Mouse (Mus musculus) heart, postnatal 36 days (tissue): ENCODE measurements around the gene Pam16. TPM values are rescaled to one million over a fixed set of nuclear protein-coding genes. Genes with fewer than 3 reads are reported as not detected.

ENCODE experiments used
- DNase-seq, 2 experiments: peaks; one replicate each; pipeline ENCODE4 v3.0.0; 2021 to 2022
- intact Hi-C: fragments of 180-260 bp; cut with DNase I; formaldehyde crosslinking; loops from one replicate; pipeline ENCODE4 v1.15.1; 2025
- total RNA-seq, 2 experiments: library from RNA; stranded (reverse); gene quantifications; 2 replicates each; pipeline ENCODE4 v1.2.3; 2021

Pam16 gene
- total RNA-seq, 2 experiments from 2014 or later: 134 to 150 TPM

- peak; percentile 53 to 61 for DNase-seq
- intact Hi-C loops: no loop called here
Measured at GRCm38 (mm10) chr16:4647651-4648141, 22.9 kb upstream of the Pam16 start.

DNA sequence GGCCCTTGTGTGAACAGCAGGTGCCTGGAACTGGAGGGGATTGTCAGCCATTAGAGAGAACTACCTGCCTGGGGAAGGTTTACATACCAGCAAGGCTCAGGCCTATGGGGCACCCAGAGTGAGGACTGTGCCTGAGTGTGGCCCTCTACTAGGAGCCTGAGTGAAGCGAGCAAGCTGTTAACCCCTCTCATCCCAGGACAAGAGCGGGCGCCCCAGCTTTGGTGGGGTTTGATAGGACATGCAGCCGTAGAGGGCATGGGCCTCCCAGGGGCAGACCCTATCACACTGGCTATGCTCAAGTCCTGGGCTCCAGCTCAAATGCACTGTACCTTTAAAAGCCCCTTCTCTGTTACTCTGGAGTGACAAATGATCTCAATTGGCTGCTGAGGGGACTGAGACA is 22.0 kb upstream of the Pam16 start:
- no peak for DNase-seq
- intact Hi-C loops: no loop called here

DNA sequence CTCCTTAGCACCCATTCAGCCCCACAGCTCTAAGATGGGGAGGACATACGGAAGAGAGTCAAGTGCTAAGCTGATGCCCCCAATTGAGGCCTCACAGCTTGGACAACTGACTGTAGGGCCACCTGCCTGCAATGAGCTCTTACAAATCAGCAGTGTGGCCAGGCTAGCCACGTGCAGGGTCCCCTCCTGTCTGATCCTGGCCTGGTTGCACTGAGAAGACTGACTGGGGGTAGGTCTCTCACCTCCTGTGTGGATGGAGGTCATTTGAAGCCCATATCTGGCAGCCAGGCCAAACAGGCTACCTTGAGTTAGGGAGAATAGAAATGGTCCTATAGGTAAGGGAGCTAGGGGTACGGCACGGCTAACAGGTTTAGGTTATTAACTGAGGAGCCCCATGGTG is 21.1 kb upstream of the Pam16 start:
- intact Hi-C loops: no loop called here
- no peak for DNase-seq

DNA sequence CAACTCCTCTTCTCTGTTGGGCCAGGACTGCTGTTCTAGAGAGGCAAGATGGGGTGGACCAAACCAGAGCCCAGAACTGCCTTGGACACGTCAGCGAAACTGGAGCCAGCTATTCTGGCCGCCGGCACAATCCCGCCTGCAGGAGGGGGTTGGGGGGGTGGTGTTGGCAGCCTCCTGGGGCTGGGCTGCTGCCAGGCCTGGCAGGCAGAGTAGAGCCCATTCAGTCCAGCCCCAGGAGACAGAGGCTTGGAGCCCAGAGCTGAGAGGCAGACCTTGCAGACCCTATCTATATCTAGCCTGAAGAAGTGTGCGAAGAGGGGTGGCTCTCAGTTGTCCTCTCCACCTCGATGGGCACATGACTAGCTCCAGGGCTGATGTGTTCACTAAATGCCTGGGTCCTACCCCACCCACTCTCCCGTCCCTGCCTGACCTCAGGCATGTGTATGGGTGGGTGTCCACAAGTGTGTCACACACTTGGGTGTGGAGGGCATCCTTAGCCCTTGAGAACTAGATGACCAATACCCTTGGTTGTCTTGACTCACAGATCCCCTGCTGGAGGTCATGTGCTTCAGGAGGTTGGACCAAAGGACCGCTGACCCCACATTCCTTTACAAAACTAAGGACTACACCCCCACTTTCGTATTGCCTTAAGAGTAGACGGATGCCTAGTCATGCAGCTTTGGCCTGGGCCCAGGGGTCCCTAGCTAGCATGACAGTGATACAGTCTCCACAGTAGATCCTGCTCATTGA is 19.1 kb upstream of the Pam16 start:
- DNase-seq: peak; percentile 81 to 86
- intact Hi-C loops: no loop called here

- DNase-seq: no peak
- intact Hi-C loops: no loop called here
Measured at GRCm38 (mm10) chr16:4642937-4643336, 18.1 kb upstream of the Pam16 start.

GRCm38 (mm10) chr16:4642190-4642589 is 17.4 kb upstream of the Pam16 start:
- intact Hi-C loops: no loop called here
- peak; percentile 58 to 60 for DNase-seq

- intact Hi-C loops: loop anchor here (2.0 kb wide), 1 partner anchor 14 kb away; no protein-coding TSS in a partner anchor
- DNase-seq: peak; percentile 42 to 55
Measured at GRCm38 (mm10) chr16:4641119-4641838, 16.5 kb upstream of the Pam16 start.

GRCm38 (mm10) chr16:4640267-4641005 is 15.6 kb upstream of the Pam16 start:
- DNase-seq: no peak
- intact Hi-C loops: loop anchor here (2.0 kb wide), 1 partner anchor 14 kb away; no protein-coding TSS in a partner anchor

- DNase-seq: peak; percentile 85 to 86
- intact Hi-C loops: loop anchor here (2.0 kb wide), 1 partner anchor 15 kb away; no protein-coding TSS in a partner anchor
Measured at GRCm38 (mm10) chr16:4639831-4640237, 15.0 kb upstream of the Pam16 start, which contains the start of the genes Vasn and Dnaja3. Gene Vasn, plus strand, starts transcription at chr16:4639941. Gene Dnaja3, plus strand, starts transcription at chr16:4639989.

GRCm38 (mm10) chr16:4638891-4639390 is 14.2 kb upstream of the Pam16 start:
- intact Hi-C loops: no loop called here
- DNase-seq: no peak

GRCm38 (mm10) chr16:4635760-4636159 is 11.0 kb upstream of the Pam16 start:
- DNase-seq: no peak
- intact Hi-C loops: no loop called here

- DNase-seq: no peak
- intact Hi-C loops: loop anchor here (5.0 kb wide), 1 partner anchor 228 kb away; no protein-coding TSS in a partner anchor
Measured at GRCm38 (mm10) chr16:4634681-4635080, 9.9 kb upstream of the Pam16 start.

DNA sequence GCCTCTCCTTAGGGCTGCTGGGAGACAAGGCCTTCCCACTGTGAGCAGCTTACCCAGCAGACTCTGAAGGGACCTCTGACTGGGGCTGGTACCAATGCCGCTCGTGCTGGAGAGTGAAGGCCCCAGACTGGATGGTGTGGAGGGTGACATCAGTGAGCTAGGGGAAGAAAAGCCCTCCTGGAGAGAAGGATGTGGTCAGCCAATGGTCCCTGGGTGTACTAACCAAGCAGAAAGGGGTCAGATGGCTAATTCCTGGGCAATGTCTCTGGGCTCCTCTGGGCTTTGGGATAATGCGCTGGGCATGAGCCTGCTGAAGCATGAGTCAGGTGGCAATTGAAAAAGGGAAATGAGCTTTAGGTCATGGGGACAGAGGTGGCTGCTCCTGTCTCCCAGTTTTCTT is 8.9 kb upstream of the Pam16 start:
- intact Hi-C loops: loop anchor here (5.0 kb wide), 1 partner anchor 229 kb away; no protein-coding TSS in a partner anchor
- DNase-seq: no peak

DNA sequence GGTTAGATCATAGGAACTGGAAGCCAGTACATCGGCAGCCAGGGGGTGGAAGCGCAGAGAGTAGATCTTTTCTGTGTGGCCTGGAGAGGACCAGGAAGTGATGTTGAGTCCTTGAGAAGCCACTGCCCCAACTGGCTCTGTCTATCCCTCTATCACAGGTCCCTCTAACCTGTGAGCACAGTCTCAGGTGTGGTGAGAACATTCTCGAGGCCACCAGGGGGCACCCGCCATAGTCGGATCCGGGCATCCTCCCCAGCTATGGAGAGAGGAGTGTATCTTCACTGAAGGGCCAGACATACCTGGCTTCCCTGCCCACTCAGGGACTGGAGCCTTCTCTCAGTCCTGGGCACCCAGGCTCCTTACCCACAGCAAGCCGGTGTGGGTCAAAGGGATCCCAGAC is 7.3 kb upstream of the Pam16 start:
- DNase-seq: peak in 1 of 2 experiments; percentile 45
- intact Hi-C loops: loop anchor here (5.0 kb wide), 1 partner anchor 230 kb away; no protein-coding TSS in a partner anchor

DNA sequence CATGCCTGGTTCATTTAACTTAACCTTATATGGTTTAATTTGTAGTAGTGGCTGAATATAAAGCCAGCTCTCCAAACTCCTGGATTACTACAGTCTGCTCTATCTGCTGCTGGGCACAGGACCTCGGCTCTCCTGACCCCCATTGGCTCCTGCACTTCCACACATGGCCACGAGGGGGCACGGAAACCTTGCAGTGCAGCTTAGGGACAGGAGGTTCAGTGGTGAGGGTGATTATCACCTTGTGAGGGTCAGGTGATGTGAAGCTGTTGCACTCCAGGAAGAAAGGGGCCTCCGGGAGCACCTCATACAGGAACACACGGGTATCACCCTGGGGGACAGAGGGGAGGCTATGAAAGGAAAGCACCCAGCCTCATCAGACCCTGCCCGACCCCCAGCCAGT is 5.2 kb upstream of the Pam16 start:
- DNase-seq: peak; percentile 87 to 91
- intact Hi-C loops: loop anchor here (1.0 to 5.0 kb wide), 4 partner anchors 25 to 232 kb away; partner anchors contain the start of gene Cdip1

DNA sequence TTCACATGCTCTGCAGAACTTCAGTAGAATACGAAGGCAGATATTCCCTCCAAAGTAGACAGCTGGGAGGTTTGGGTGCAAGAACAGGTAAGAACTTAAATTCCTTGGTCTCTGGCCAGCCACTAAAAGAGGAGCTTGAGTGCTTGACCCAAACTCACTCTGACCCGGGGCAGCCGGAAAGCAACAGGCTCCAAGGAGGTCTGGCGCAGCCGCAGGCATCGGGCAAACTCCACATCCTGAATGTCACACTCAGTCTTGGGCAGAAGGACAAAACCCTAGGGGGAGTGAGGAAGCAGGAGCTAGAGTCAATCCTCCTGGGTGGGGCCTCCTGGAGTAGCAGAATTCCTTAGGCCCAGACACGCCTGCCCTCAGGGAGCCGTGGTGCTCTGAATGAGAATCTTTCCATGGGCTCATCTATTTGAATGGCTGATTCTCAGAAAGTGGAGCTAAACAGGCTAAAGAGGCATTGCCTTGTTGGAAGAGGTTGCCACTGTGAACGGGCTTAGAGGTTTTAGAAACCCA is 4.2 kb upstream of the Pam16 start:
- no peak for DNase-seq
- intact Hi-C loops: no loop called here

DNA sequence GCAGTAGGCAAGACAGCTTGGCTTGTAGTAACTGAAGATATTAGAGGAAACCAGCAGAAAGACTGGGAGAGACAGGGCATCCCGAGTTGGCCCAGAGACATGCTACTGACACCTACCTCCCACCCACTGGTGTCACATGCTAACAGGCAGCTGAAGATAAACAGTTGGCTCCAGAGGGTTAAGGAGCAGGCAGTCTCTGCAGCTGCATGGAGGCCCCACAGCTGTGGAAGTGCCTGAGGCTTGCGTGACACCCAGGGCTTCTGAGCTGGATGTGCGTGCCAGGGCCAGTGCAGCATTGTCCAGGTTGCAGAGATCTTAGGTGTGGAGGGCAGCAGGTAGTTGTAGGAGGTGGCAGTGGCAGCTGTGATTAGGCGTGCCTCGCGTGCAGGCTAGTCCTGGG is 2.3 kb upstream of the Pam16 start:
- intact Hi-C loops: no loop called here
- DNase-seq: no peak

DNA sequence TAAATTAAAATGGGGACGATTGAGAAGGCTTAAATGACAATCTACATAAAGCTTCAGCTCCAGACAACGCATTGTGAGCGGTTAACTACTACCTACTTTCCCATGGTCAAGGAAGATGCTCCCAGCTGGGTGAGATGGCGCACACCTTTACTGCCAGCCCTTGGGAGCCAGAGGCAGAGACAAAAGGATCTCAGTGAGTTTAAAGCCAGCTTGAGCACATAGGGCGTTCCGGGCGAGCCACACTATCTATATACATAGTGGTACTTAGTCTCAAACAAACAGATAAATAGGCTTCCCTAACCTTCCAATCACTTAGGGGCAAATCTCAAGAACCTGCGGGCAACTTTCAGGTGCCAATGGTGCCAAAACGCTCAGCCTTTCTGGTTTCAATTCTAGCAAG is 714 bp downstream of the Pam16 start:
- DNase-seq: no peak
- intact Hi-C loops: no loop called here

GRCm38 (mm10) chr16:4616829-4617228 is 8.0 kb downstream of the Pam16 start:
- no peak for DNase-seq
- intact Hi-C loops: no loop called here

- intact Hi-C loops: no loop called here
- no peak for DNase-seq
Measured at GRCm38 (mm10) chr16:4615297-4615696, 9.5 kb downstream of the Pam16 start.
